Mouse (Mus musculus): ENCODE results near the gene Atrnl1. TPM values are rescaled to one million over a fixed set of nuclear protein-coding genes. Genes with fewer than 3 reads are reported as not detected.
A peak's percentile ranks its signal among the peaks of the same experiment; 100 is the strongest.

Atrnl1 gene
- 0.50 and 0.60 TPM in 2 replicates for polyA plus RNA-seq (2015; fragmentation: Nextera tagmentation; extraction: Ambion mirVana)

DNA sequence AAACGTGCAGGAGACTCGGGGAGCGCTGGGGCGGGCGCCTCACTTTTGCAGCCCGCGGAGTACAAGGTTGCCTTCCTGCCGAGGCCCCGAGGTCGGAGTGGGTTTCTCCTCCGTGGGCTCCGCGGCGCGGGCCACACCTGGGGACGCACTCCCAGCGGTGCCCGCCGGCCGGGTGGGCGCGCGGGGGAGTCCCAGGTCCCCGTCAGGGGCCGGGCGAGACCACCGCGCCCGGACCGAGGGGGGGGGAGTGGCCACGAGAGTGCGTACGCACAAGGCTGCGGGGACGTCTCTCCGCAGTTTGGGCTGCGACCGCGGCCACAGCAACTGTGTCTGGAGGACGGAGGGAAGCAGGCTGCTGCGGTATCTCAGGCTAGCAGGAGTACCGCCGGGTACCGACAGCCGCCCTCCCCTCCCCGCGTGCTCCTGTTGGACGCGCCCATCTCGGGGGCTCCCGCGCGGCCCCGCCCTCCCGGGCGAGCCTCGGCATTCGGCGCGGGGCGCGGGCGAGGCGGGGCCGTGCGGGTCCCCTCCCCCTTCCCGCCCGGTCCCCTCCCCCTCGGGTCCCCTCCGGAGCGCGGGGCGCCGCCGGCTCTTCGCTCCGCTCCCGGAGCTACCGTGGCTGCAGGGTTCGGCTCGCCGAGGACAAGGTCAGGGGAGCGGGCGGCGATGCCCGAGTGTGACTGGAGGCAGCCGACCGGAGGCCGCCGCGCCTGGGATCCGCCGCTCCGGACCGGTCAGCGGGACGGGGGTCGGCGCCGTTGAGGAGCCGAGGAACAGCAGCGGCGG lies at the start of gene Atrnl1:
TSS of gene Atrnl1 (plus strand) at position 559 of the 786 bp plus-strand sequence.
- Histone ChIP-seq H3K27ac (ENCODE audit: low read length) (peak within 1 kb of the TSS; percentile 77), H3K4me3 (ENCODE audit: low read depth, low read length) (peak within 1 kb of the TSS; percentile 81), H3K4me1 (ENCODE audit: control insufficient read depth, low read depth, low read length) (peaks cover 10% of the 10 kb centered on the region), H3K9me3 (replicated peaks; ENCODE audit: control insufficient read depth, low read length) (no peaks in the 10 kb centered on the region), H3K36me3 (ENCODE audit: control insufficient read depth, insufficient read depth) (no peaks in the 10 kb centered on the region), H3K27me3 (ENCODE audit: control insufficient read depth, insufficient read depth, low read depth, low read length) (peaks cover 16% of the 10 kb centered on the region), H3K9ac (ENCODE audit: low read depth, low read length) (peak within 1 kb of the TSS; percentile 72), H3K4me2 (ENCODE audit: low read depth, low read length) (peak within 1 kb of the TSS; percentile 93)
- peak; percentile 90 for ATAC-seq (ENCODE audit: low read depth)
- WGBS (ENCODE audit: insufficient replicate concordance), result under 1% methylated on average over 93 of the region's 103 CpGs

DNA sequence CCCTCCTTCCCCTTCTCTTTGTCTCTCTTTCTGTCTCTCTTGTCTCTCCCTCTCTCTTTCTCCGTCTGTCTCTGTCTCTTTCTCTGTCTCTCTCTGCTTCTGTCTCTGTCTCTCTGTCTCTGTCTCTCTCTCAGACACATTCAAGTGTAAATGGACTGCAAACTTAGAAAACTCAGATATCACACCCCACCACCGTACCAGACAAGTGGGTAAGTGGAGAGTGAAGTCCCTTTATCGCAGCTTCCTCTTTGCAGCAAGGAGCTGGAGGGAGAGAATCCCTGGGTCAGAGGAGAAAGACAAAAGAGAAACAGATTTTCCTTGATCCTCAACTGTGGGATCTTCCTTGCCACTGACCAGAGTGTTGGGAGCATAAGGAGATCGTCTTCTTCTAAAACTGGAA lies 49.3 kb upstream of the Atrnl1 start:
- Histone ChIP-seq H3K9ac (ENCODE audit: low read depth, low read length) (no peak overlapping the region), H3K4me2 (ENCODE audit: low read depth, low read length) (no peak overlapping the region), H3K4me3 (ENCODE audit: low read depth, low read length) (no peak overlapping the region), H3K27me3 (ENCODE audit: control insufficient read depth, insufficient read depth, low read depth, low read length) (no peaks in the 10 kb centered on the region), H3K36me3 (ENCODE audit: control insufficient read depth, insufficient read depth) (no peaks in the 10 kb centered on the region), H3K27ac (ENCODE audit: low read length) (no peak overlapping the region), H3K9me3 (replicated peaks; ENCODE audit: control insufficient read depth, low read length) (no peaks in the 10 kb centered on the region), H3K4me1 (ENCODE audit: control insufficient read depth, low read depth, low read length) (no peaks in the 10 kb centered on the region)
- WGBS (ENCODE audit: insufficient replicate concordance), result 37% methylated on average over 4 of the region's 4 CpGs
- no peak for ATAC-seq (ENCODE audit: low read depth)

DNA sequence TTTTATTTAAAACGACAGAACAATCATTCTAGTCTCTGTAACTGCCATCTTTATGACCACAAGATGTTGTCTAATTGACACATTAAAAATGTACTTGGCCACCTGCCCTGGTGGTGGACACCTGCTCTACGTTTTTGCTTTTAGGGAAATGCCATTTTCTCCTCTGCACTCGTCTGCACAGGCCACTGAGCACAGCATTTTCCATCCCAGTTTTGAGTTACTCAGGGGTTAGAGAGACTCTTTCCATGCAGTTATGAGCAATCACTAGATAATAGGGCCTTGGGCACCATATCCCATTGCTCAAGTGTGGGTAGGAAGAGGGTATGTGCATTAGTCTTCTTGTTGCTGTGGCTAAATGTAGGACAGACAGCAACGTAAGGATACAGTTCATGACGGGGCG lies 41.8 kb upstream of the Atrnl1 start:
- Histone ChIP-seq H3K36me3 (ENCODE audit: control insufficient read depth, insufficient read depth) (no peaks in the 10 kb centered on the region), H3K4me1 (ENCODE audit: control insufficient read depth, low read depth, low read length) (no peaks in the 10 kb centered on the region), H3K27me3 (ENCODE audit: control insufficient read depth, insufficient read depth, low read depth, low read length) (no peaks in the 10 kb centered on the region), H3K9ac (ENCODE audit: low read depth, low read length) (no peak overlapping the region), H3K9me3 (replicated peaks; ENCODE audit: control insufficient read depth, low read length) (no peaks in the 10 kb centered on the region), H3K27ac (ENCODE audit: low read length) (no peak overlapping the region), H3K4me2 (ENCODE audit: low read depth, low read length) (no peak overlapping the region), H3K4me3 (ENCODE audit: low read depth, low read length) (no peak overlapping the region)
- ATAC-seq (ENCODE audit: low read depth), result no peak
- 60% methylated on average over 6 of the region's 6 CpGs for WGBS (ENCODE audit: insufficient replicate concordance)

DNA sequence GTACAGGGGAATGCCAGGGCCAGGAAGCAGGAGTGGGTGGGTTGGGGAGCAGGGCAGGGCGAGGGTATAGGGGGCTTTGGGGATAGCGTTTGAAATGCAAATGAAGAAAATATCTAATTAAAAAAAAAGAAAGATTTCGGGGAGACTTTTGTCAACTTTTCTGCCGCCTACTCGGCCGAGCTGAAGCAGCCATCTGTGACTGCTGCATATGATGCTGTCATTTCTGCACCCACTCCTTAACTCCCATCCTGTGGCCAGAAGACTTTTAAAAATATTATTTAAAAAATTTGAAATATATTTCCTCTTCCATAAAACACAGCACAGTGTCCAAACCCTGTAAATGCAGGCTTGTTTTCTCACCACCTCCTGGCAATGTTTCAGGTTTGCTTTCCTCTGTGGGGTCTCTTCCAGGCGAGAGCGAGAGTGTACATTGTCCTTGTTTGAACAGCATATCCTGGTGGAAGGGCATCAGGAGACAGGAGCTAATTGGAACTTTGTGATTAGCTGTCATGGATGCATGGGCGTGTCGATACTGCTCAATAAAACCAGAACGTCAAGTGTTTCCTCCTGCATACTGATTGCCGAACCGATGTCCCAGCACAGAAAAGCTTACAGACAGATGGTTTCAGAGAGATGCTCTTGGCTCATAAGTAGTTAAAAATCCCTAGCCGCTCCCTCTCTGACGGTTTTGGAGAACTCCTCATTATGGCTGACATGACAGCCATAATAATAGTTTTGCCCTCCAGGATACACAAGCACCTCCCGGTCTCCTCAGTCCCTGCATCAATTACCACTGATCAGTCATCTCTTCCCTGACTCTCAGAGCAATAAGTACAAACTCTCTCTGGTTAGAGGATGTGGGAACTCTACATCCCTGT lies 38.2 kb upstream of the Atrnl1 start:
- H3K9ac ChIP-seq (ENCODE audit: low read depth, low read length), result no peak overlapping the region
- 69% methylated on average over 16 of the region's 16 CpGs for WGBS (ENCODE audit: insufficient replicate concordance)

DNA sequence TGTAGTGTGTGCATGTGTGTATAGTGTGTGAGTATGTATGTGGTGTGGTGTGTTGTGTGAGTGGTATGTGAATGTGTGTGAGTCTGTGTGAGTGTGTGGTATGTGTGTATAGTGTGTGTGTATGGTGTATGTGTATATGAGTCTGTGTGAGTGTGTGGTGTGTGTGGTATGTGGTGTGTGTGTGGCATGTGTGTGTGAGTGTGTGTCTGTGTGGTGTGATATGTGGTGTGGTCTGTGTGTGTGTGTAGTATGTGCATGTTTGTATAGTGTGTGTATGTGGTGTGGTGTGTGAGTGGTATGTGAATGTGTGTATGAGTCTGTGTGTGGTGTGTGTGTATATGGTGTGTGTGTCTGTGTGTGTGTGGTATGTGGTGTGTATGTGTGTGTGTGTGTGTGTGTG lies 37.4 kb upstream of the Atrnl1 start:
- H3K4me2 ChIP-seq (ENCODE audit: low read depth, low read length), result no peak overlapping the region
- H3K27me3 ChIP-seq (ENCODE audit: control insufficient read depth, insufficient read depth, low read depth, low read length), result no peaks in the 10 kb centered on the region
- no peak overlapping the region for H3K4me3 ChIP-seq (ENCODE audit: low read depth, low read length)
- 0 out of 2 replicates have a peak, but pooled peaks have one; percentile 7 for ATAC-seq (ENCODE audit: low read depth)
- no peaks in the 10 kb centered on the region for H3K36me3 ChIP-seq (ENCODE audit: control insufficient read depth, insufficient read depth)
- H3K9ac ChIP-seq (ENCODE audit: low read depth, low read length), result no peak overlapping the region
- no peaks in the 10 kb centered on the region for H3K4me1 ChIP-seq (ENCODE audit: control insufficient read depth, low read depth, low read length)
- H3K9me3 ChIP-seq (replicated peaks; ENCODE audit: control insufficient read depth, low read length), result no peaks in the 10 kb centered on the region
- no peak overlapping the region for H3K27ac ChIP-seq (ENCODE audit: low read length)

More for the DNA sequence above, 38.2 kb upstream of the Atrnl1 start:
- H3K36me3 ChIP-seq (ENCODE audit: control insufficient read depth, insufficient read depth), result no peaks in the 10 kb centered on the region
- H3K4me3 ChIP-seq (ENCODE audit: low read depth, low read length), result no peak overlapping the region
- no peak overlapping the region for H3K27ac ChIP-seq (ENCODE audit: low read length)
- no peaks in the 10 kb centered on the region for H3K9me3 ChIP-seq (replicated peaks; ENCODE audit: control insufficient read depth, low read length)
- H3K27me3 ChIP-seq (ENCODE audit: control insufficient read depth, insufficient read depth, low read depth, low read length), result no peaks in the 10 kb centered on the region
- no peaks in the 10 kb centered on the region for H3K4me1 ChIP-seq (ENCODE audit: control insufficient read depth, low read depth, low read length)
- H3K4me2 ChIP-seq (ENCODE audit: low read depth, low read length), result no peak overlapping the region
- no peak for ATAC-seq (ENCODE audit: low read depth)

DNA sequence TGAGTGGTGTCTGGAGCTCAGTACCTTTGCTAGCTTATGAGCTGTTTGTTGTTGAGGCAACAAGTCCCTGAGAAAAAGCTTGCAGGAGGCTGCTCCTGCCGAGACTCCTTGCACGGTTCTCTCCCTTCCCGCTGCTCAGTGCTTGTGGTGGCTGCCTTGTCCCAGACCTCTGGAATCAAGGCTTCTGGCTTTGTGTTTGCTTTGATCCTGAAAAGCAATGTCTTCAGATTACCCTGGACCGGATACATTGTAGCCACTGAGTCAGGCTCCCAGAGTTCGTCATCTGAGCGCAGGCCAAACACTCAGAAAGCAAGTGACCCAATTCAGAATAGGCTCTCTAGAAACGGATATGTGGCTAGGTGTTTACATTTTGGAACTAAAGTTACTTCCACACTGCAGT lies 35.8 kb upstream of the Atrnl1 start:
- Histone ChIP-seq H3K27ac (ENCODE audit: low read length) (no peak overlapping the region), H3K9me3 (replicated peaks; ENCODE audit: control insufficient read depth, low read length) (no peaks in the 10 kb centered on the region), H3K4me1 (ENCODE audit: control insufficient read depth, low read depth, low read length) (no peaks in the 10 kb centered on the region), H3K27me3 (ENCODE audit: control insufficient read depth, insufficient read depth, low read depth, low read length) (no peaks in the 10 kb centered on the region), H3K36me3 (ENCODE audit: control insufficient read depth, insufficient read depth) (no peaks in the 10 kb centered on the region), H3K4me3 (ENCODE audit: low read depth, low read length) (no peak overlapping the region), H3K9ac (ENCODE audit: low read depth, low read length) (no peak overlapping the region), H3K4me2 (ENCODE audit: low read depth, low read length) (no peak overlapping the region)
- WGBS (ENCODE audit: insufficient replicate concordance), result 70% methylated on average over 7 of the region's 7 CpGs
- no peak for ATAC-seq (ENCODE audit: low read depth)

DNA sequence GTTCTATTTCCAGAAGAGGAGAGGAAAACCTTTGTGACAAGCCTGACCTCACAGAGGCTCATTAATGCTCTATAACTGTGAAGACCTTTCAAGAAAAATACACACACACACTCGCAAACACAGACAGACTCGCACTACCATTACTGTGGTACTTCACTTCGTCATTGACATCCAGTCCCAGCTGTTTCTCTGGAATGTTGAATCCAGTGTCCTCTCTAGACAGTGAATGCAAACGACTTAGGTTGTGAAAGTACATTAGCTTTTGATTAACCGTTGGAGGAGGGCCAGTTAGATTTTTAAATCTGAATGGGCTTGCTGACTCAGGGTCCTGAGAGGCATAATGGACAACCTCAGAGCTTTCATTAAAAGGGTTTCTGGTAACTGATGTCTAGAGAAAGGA lies 34.0 kb upstream of the Atrnl1 start:
- no peaks in the 10 kb centered on the region for H3K4me1 ChIP-seq (ENCODE audit: control insufficient read depth, low read depth, low read length)
- no peak for ATAC-seq (ENCODE audit: low read depth)
- H3K9ac ChIP-seq (ENCODE audit: low read depth, low read length), result no peak overlapping the region
- no peaks in the 10 kb centered on the region for H3K27me3 ChIP-seq (ENCODE audit: control insufficient read depth, insufficient read depth, low read depth, low read length)
- H3K27ac ChIP-seq (ENCODE audit: low read length), result no peak overlapping the region
- H3K36me3 ChIP-seq (ENCODE audit: control insufficient read depth, insufficient read depth), result no peaks in the 10 kb centered on the region
- H3K4me3 ChIP-seq (ENCODE audit: low read depth, low read length), result no peak overlapping the region
- H3K4me2 ChIP-seq (ENCODE audit: low read depth, low read length), result no peak overlapping the region
- no peaks in the 10 kb centered on the region for H3K9me3 ChIP-seq (replicated peaks; ENCODE audit: control insufficient read depth, low read length)
- 48% methylated on average over 5 of the region's 5 CpGs for WGBS (ENCODE audit: insufficient replicate concordance)

DNA sequence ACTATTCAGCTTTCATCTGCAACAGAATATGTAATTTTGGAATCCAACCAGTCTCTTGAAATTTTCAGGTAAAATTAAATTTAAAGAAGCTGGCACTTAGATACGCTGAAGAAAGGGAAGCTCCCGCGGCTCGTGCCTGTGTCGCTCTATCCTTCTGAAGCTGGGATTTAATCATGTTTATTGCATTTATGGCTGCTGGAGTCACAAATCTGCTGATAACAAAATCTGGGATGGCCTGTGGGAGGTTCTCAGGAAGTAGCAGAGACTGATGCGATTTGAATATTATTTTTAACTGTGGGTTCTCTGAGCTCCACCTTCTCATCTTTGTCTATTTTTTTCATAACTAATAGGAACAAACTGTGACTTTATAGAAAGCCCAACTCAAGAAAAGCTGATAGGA lies 33.6 kb upstream of the Atrnl1 start:
- no peak overlapping the region for H3K27ac ChIP-seq (ENCODE audit: low read length)
- H3K9ac ChIP-seq (ENCODE audit: low read depth, low read length), result no peak overlapping the region
- H3K4me1 ChIP-seq (ENCODE audit: control insufficient read depth, low read depth, low read length), result no peaks in the 10 kb centered on the region
- no peaks in the 10 kb centered on the region for H3K36me3 ChIP-seq (ENCODE audit: control insufficient read depth, insufficient read depth)
- WGBS (ENCODE audit: insufficient replicate concordance), result 73% methylated on average over 6 of the region's 6 CpGs
- no peak overlapping the region for H3K4me2 ChIP-seq (ENCODE audit: low read depth, low read length)
- no peaks in the 10 kb centered on the region for H3K27me3 ChIP-seq (ENCODE audit: control insufficient read depth, insufficient read depth, low read depth, low read length)
- no peaks in the 10 kb centered on the region for H3K9me3 ChIP-seq (replicated peaks; ENCODE audit: control insufficient read depth, low read length)
- ATAC-seq (ENCODE audit: low read depth), result no peak
- no peak overlapping the region for H3K4me3 ChIP-seq (ENCODE audit: low read depth, low read length)

DNA sequence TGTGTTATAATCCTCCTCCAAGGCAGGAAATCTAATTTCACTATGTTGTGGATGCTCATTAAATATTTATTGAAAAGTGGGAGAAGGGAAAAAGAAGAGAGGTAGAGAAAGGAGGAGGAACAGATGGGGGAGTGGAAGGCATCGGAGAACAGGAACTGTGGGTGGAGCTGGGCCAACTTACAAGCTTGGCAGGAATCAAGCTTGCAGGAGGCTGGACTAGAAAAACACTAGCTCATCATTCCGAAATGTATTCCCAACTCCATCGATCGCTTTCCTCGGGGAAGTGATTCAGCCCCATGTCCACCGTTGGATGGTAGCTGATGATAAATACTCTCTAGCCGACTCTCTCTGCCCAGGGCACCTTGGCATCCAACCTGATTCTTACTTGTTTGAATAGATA lies 29.9 kb upstream of the Atrnl1 start:
- no peaks in the 10 kb centered on the region for H3K27me3 ChIP-seq (ENCODE audit: control insufficient read depth, insufficient read depth, low read depth, low read length)
- no peak overlapping the region for H3K4me3 ChIP-seq (ENCODE audit: low read depth, low read length)
- H3K4me1 ChIP-seq (ENCODE audit: control insufficient read depth, low read depth, low read length), result no peaks in the 10 kb centered on the region
- H3K27ac ChIP-seq (ENCODE audit: low read length), result no peak overlapping the region
- no peak overlapping the region for H3K4me2 ChIP-seq (ENCODE audit: low read depth, low read length)
- no peak overlapping the region for H3K9ac ChIP-seq (ENCODE audit: low read depth, low read length)
- no peak for ATAC-seq (ENCODE audit: low read depth)
- no peaks in the 10 kb centered on the region for H3K9me3 ChIP-seq (replicated peaks; ENCODE audit: control insufficient read depth, low read length)
- WGBS (ENCODE audit: insufficient replicate concordance), result 52% methylated on average over 7 of the region's 7 CpGs
- H3K36me3 ChIP-seq (ENCODE audit: control insufficient read depth, insufficient read depth), result no peaks in the 10 kb centered on the region

All from liver, embryonic 16.5 days (tissue).